Mouse (Mus musculus) layer of hippocampus, postnatal 14 days (tissue): Measurements from ENCODE around the gene Serpinb9b. TPM values are rescaled to one million over a fixed set of nuclear protein-coding genes. Genes with fewer than 3 reads are reported as not detected.

Experiments
- DNase-seq, 2 experiments: peaks; one replicate each; pipeline ENCODE4 v3.0.0; 2021 to 2022; ENCODE audit warnings: low spot score in 2 of 2, mixed read lengths in 1 of 2
- total RNA-seq, 2 experiments: library from RNA; stranded (reverse); gene quantifications; 2 replicates each; pipeline ENCODE4 v1.2.3; 2021

Gene Serpinb9b
- total RNA-seq, 2 experiments from 2014 or later = not detected

GRCm38 (mm10) chr13:33035506-33035905 lies 8.3 kb downstream of the Serpinb9b start:
- DNase-seq = no peak

DNA sequence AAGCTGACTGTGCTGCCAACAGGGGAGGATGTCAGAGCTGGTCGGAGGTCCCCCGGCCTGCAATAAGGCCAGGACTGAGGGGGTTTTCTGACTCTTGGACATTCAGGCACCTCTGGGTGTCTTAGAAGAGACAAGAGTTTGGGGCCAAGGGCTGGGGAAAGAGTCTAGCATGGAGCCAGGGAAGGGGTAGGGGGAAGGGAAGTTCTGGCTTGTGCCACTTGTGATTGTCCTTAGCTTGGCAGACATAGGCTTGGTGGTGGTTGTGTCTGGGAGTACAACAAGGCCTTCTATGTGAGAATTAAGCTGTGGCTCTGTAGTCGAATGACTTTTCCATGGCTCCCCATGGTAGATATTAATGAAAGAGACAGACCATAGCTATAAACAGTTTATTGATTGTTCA lies 16.3 kb downstream of the Serpinb9b start:
- no peak for DNase-seq

GRCm38 (mm10) chr13:33047234-33047633 lies 20.0 kb downstream of the Serpinb9b start:
- DNase-seq = no peak

GRCm38 (mm10) chr13:33048187-33048586 lies 21.0 kb downstream of the Serpinb9b start:
- no peak for DNase-seq

GRCm38 (mm10) chr13:33051697-33052096 lies 24.5 kb downstream of the Serpinb9b start:
- DNase-seq = no peak

GRCm38 (mm10) chr13:33063048-33063447 lies 35.8 kb downstream of the Serpinb9b start:
- no peak for DNase-seq

- no peak for DNase-seq
These were observed 40.3 kb downstream of the Serpinb9b start for GRCm38 (mm10) chr13:33067387-33067977.

- DNase-seq = no peak
These were observed 40.9 kb downstream of the Serpinb9b start for GRCm38 (mm10) chr13:33068164-33068563.

DNA sequence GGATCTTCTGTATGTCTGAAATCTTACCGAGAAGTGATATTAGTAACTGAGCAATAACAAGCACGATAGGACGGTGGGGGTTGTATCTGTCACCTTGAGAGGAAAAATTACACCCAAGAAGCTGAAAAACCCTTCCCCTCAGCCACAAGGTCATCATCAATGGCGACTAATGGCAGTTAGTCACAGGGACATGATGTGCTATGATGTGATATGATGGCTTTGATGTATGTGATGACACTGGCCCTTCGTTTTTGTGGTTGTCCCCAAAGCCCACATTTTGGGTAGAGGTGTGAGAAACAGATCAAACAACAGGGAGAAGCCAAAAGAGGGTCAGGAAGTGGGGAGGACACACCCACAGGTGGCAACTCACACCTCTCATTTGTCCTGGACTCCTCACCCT lies 44.6 kb downstream of the Serpinb9b start:
- no peak for DNase-seq

DNA sequence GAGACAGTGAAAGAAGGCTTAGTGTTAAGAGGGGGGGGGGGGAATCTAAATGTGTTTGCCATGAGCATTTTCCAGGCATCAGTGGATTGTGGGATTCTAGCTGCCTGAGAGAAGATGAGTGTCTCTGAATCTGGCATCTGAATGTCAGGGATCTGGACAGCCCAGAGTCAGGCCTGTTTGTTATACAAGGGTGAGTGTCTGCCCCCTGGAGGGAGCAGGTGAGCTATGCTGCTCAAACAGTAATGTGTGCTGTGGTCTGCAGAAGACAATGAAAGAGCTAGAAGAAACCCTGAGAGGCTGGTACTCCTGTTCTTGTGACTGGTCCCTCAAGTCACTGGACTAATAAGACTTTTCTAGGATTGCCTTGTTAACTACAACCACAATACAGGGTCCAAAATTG lies 46.8 kb downstream of the Serpinb9b start:
- no peak for DNase-seq

GRCm38 (mm10) chr13:33076247-33076646 lies 49.0 kb downstream of the Serpinb9b start:
- no peak for DNase-seq

DNA sequence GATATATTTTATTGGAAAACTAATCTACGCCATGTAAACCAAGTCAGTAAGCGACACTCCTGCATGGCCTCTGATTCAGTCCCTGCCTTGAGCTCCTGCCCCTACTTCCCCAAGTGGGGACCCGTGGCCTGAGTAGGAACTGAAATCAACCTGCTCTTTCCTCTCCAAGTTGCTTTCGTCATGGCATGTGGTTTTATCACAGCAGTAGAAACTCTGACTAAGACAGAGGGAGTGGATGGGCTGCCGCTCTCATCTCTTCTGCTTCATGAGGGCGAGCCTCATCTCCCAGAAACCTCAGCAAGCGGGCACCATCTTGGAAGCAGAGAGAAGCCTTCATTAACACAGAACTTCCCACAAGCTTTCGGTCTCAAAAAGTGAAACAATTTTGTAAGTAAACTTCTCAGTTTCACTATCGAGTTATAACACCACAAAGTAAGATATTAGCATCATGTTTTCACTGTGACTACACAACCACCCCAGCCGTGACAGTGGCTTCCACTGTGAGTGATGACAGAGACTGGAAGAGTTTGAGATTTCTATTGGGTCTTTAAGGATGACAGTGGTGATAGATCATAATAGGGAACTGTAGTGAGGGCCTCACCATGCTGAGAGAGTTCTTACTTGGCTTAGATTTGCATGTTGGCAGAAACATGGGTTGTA lies 49.9 kb downstream of the Serpinb9b start:
- no peak for DNase-seq

DNA sequence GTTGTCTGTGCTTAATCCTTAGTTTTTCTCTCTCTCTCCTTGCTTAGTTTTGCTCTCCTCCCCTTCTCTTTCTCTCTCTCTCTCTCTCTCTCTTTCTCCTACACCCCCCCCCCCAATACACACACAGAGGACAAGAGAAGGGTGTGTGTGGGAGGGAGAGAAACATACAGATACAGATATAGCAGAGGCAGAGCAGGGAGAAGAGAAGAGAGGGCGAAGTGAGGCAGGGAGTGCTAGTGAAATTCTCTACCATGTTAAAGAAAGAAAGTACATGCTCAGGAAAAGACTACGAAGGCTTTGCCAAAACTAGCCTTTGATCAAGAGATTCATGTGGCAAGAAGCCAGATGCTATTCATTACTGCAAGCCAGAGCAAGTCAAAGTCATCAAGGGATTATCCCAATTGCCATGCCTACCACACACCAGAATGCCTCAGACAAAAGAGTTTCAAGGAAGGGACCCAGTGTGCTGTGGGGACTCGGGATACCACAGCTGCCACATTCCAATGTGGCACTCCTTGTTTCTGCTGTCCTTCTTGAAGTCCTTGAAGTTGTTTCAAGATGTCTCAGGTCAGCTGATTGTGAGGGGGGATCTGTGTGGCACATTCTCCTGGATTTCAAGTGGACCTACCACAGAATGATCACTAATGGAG lies 51.0 kb downstream of the Serpinb9b start, which contains the start of gene Serpinb1b:
Serpinb1b (plus strand) TSS at position 520 of the 650 bp plus-strand sequence.
- no peak for DNase-seq

GRCm38 (mm10) chr13:33079391-33079790 lies 52.2 kb downstream of the Serpinb9b start:
- DNase-seq = peak in 1 of 2 experiments; percentile 41

DNA sequence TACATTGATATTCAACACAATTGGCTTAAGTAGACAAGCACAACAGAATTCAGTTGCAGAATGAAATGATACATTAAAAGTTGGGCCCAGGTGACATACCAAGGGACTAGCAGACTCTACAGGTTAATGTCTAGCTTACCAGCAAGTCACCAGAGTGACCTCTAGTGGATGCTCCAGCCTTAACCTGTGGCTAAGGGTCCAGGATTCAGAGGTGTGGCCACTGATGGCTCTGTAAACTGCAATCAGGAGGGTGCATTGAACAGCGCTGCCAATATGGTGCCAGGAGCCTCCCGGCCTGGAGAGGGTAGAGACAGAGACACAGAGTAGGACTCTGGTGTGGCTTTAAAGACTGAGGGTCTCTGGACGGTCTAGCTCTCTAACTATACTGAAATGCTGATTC lies 53.1 kb downstream of the Serpinb9b start:
- DNase-seq = no peak

DNA sequence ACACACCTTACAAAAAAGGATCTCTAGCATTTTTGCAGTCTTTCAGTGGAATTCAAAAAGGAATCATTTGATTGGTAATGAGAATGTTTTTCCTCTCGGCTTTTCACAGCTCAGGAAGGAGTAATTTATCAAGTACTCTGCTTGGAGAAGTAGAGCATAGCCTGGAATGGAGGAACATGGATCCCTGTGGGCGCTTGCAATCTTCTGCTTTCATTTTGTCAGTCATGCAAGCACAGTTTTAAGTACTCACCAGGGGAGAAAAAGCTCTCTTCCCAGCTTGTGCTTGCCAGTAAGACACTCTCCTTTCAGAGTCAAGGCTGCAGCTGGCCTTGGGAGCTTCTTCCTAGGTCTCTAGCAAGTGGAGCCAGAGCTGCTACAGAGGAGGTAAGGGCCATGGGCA lies 56.6 kb downstream of the Serpinb9b start:
- DNase-seq = no peak

GRCm38 (mm10) chr13:33084975-33085694 lies 57.9 kb downstream of the Serpinb9b start:
- peak; percentile 20 to 38 for DNase-seq

DNA sequence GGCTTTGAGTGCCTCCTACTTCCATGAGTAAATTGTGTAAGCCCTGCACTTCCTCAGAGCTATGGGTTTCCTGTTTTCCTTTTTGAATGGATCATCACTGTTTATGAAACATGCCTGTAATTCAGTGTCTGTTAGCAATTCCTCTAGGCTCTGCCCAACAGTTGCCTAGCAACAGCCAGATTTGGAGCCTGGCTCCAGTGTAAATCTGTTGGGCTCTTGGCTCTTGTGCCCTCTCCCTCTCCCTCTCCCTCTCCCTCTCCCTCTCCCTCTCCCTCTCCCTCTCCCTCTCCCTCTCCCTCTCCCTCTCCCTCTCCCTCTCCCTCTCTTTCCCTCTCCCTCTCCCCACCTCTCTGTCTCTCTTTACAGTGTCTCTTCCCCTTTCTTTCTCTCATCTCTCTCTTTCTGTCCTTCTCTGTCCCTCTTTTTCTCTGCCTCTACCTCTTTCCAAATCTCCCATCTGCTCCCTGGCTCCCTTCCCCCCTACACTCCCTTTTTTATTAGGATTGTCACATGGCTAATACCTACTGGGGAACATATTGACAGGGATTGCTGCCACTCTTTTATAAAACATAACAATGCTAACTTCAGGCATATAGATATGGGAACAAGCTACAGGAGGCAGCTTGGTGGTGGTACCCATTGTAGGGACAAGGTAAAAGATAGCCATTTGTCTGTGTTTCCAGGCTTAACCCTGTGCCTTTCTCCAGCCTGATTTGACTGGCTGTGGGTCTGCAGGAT lies 58.6 kb downstream of the Serpinb9b start:
- DNase-seq = peak in 1 of 2 experiments; percentile 84

DNA sequence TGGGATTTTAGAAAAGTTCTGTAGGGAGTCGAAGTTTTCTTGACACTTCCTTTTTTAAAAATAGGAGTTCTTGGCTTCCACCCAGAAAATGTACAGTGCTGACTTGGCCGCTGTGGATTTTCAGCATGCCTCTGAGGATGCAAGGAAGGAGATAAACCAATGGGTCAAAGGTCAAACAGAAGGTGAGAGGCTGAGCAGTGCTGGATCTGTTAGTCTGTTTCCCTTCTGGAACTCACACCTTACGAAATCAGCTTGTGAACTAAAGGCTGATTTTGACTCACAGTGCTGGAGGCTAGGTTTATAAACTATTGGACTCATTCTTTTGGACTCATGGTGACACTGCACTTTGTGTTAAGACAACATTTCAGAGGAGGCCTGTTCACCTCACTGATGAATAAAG lies 62.4 kb downstream of the Serpinb9b start:
- no peak for DNase-seq

DNA sequence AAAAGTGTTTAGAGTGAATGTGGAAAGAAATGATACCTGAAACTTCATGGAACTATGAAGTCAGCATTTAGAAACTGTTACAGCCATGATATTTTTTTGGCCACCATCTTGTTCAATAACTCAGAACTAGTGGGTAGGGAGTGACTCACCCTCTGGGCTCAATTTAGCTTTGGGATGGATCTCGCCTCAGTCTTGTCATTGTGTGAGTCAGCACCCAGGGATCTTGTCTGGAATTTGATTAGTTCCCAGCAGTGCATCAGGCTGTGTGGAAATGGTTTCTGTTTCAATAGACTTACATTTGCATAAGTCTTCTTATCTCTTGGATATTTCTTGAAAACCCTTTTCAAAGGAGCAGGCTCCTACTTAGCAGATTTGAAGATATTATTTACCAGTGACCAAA lies 63.3 kb downstream of the Serpinb9b start:
- DNase-seq = no peak

- DNase-seq = no peak
These were observed 64.1 kb downstream of the Serpinb9b start for GRCm38 (mm10) chr13:33091306-33091705.
